Mouse (Mus musculus) midbrain, embryonic 13.5 days (tissue): ENCODE measurements around the gene Pnmt. TPM values are rescaled to one million over a fixed set of nuclear protein-coding genes. Genes with fewer than 3 reads are reported as not detected.

Source experiments
- ATAC-seq: fragments of 200-750 bp; cut with Nextera tagmentation; 2 replicates; pipeline ENCODE4 v1.8.0; 2017; ENCODE audit warnings: mild to moderate bottlenecking, moderate TSS enrichment, moderate library complexity
- H3K27ac ChIP-seq: fragments of 300-500 bp; sonication (generic); 2 replicates; pipeline ENCODE4 v1.5.1; 2015; ENCODE audit warnings: inconsistent platforms, mild to moderate bottlenecking, moderate library complexity
- H3K27me3 ChIP-seq: fragments of 300-500 bp; sonication (generic); 2 replicates; pipeline ENCODE4 v1.6.1; 2015; ENCODE audit warnings: mild to moderate bottlenecking, inconsistent platforms
- H3K36me3 ChIP-seq: fragments of 300-500 bp; sonication (generic); 2 replicates; pipeline ENCODE4 v1.6.1; 2015; ENCODE audit warnings: mild to moderate bottlenecking, inconsistent platforms
- H3K4me1 ChIP-seq: fragments of 300-500 bp; sonication (generic); replicated peaks from 2 replicates; pipeline ENCODE4 v1.6.1; 2015; ENCODE audit warnings: inconsistent platforms
- H3K4me2 ChIP-seq: fragments of 300-500 bp; sonication (generic); replicated peaks from 2 replicates; pipeline ENCODE4 v1.6.1; 2015; ENCODE audit warnings: moderate library complexity, mild to moderate bottlenecking, inconsistent platforms
- H3K4me3 ChIP-seq: fragments of 300-500 bp; sonication (generic); replicated peaks from 2 replicates; pipeline ENCODE4 v1.5.1; 2015; ENCODE audit warnings: mild to moderate bottlenecking, inconsistent platforms
- H3K9ac ChIP-seq: fragments of 300-500 bp; sonication (generic); replicated peaks from 2 replicates; pipeline ENCODE4 v1.6.1; 2015; ENCODE audit warnings: mild to moderate bottlenecking, inconsistent platforms
- H3K9me3 ChIP-seq: fragments of 300-500 bp; sonication (generic); 2 replicates; pipeline ENCODE4 v1.6.1; 2016; ENCODE audit warnings: mild to moderate bottlenecking, inconsistent platforms
- WGBS: fragments of 180-500 bp; shearing (Covaris S2); methylation state at CpG from one replicate; pipeline ENCODE4 v1.1.7; 2015; 5-methylcytosine and 5-hydroxymethylcytosine counted together
- polyA plus RNA-seq: library from polyadenylated mRNA; unstranded; fragments of >200 nt; fragmentation: Nextera tagmentation; extraction: Ambion mirVana; gene quantifications from 2 replicates; pipeline ENCODE4 v1.2.1, GENCODE M21; 2015

Pnmt gene
- polyA plus RNA-seq: 0.23 TPM in 1 of 2 replicates, not detected in the other

DNA sequence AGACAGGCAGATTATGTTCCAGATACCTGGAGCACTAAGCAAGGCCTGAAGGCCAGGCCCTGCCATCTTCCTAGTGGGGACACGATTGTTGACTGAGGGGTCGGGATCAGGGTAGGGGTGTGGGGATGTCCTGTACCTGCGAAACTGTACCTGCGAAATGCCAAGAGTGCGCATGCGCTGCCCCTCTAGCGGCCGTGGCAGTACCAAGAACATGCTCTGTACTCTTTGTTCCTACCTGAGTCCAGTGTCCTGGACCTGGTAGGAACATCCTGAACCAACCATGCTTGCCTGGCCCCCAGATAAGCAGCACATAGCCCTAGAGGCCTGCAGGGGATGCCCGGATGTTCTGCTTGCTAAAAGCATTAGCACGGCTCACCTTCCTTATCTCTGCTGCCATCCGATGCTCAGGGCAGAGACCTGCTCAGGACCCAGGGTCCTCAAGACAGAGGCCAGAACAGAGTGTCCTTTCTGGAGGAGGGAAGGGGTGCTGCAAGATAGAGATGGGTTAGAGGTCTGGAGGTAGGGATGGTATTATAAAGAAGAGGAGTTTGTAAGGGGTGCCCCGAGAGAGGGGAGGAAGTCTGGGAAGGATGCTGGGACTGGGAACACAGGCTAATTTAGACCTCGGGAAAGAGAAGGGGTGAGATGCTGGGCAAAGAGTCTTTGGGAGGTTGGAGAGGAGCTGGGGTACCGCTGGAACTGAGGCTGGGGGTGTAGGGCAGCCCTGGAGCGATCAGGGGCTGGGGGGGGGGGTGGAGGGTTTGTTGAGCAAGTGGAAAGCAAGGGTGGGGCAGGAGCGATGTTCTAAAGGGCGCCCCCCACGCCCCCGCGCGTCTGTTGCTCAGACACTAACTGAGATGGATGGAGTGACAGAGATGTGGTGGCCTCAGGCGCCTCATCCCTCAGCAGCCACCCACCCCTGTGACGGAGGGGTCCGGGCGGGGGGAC is at the start of gene Pnmt:
Gene Pnmt (plus strand): TSS at position 813 of the 948 bp plus-strand sequence.
- Histone ChIP-seq H3K9me3 (no peaks in the 10 kb centered on the region), H3K9ac (0 out of 2 replicates have a peak within 1 kb of the TSS, but pooled peaks have one; percentile 19), H3K27me3 (peaks cover 66% of the 10 kb centered on the region), H3K4me1 (peaks cover 9% of the 10 kb centered on the region; the same call in 1 of the 2 replicates), H3K4me2 (peak within 1 kb of the TSS; percentile 19; the same call in 1 of the 2 replicates), H3K27ac (no peak within 1 kb of the TSS), H3K4me3 (no peak within 1 kb of the TSS), H3K36me3 (peaks cover 5% of the 10 kb centered on the region)
- no peak for ATAC-seq
- WGBS: 53% methylated on average over 25 of the region's 25 CpGs

DNA sequence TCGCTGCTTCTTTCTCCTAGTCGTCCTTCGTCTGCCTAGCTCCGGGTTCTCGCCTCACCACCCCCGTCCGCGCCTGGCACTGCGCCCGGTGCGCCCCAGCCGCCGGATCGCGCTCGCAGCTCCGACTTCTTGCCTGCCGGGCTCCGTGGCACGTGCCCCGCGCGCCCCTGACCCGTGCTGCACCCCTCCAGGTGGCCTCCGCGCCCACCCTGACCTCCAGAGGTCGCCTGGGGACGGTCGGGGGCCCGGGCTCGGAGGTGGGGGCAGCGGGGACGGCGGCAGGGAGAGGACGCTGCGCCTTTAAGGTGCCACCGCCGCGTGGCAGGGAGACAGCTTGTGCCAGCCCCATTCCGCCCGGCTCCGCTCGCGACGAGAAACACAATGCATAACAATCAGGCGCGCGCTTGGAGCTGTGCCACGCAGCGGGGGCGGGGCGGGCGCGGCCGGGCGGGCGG is 47.7 kb upstream of the Pnmt start:
- 2% methylated on average over 30 of the region's 57 CpGs for WGBS
- peak overlapping the region; percentile 66 for H3K9ac ChIP-seq
- H3K9me3 ChIP-seq: no peaks in the 10 kb centered on the region
- ATAC-seq: no peak
- no peaks in the 10 kb centered on the region for H3K36me3 ChIP-seq
- peaks cover 90% of the 10 kb centered on the region for H3K27me3 ChIP-seq
- peak overlapping the region; percentile 50 for H3K4me3 ChIP-seq
- H3K4me2 ChIP-seq: peak overlapping the region; percentile 85
- peaks cover 45% of the 10 kb centered on the region for H3K4me1 ChIP-seq
- peak overlapping the region; percentile 79 for H3K27ac ChIP-seq

DNA sequence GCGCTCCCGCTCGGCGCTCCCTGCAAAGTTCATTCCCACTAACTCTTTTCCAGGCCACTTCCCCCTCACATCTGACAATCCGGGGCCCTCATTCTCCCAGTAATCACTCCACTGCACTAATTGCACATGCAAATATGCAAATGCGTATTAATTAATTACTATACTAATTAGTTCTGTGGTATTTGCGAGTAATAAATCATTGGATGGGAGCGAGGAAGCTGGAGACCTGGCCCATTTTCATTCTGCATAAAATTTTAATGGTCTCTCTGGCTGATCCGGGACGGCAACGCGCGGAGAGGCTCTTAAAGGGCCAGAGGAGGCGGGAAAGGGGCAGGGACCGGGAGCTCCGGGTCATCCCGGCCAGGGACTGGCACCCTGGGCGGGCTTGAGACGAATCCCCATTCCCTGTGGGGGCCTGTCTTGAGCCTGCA is 47.2 kb upstream of the Pnmt start:
- peaks cover 40% of the 10 kb centered on the region for H3K4me1 ChIP-seq
- peak overlapping the region; percentile 79 for H3K27ac ChIP-seq
- 2% methylated on average over 19 of the region's 19 CpGs for WGBS
- peak overlapping the region; percentile 50 for H3K4me3 ChIP-seq
- ATAC-seq: no peak
- peaks cover 90% of the 10 kb centered on the region for H3K27me3 ChIP-seq
- H3K9ac ChIP-seq: peak overlapping the region; percentile 66
- no peaks in the 10 kb centered on the region for H3K36me3 ChIP-seq
- peak overlapping the region; percentile 85 for H3K4me2 ChIP-seq
- H3K9me3 ChIP-seq: no peaks in the 10 kb centered on the region

DNA sequence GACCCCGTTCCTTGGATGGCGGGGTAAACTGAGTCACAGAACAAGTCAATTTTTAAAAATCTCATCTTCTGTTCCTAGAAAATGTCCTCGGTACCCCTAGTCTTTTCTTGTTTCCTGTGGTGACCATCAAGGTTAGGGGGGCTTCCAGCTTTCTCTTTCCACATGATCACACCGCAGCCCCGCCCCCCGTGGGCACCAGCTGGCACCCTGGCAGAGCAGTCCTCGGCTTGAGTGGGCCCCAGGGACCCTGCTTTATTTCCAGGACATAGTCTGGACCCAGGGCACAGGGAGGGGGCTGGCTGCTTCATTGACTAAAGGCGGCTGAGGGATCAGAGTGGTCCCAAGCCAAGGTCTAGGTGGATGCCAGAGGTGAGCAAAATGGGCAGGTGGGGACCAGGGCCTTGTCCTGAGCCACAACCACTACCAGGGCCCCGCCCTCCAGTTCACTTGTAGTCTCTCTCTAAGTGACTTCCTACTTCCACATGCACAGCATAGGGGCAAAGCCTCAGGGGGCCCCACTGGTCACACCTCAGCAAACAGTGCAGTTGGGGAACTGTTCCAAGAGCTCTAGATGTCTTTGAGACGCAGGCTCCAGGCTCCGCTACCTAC is 46.5 kb upstream of the Pnmt start:
- Histone ChIP-seq H3K9ac (peak overlapping the region; percentile 66; the same call in 1 of the 2 replicates), H3K4me1 (peaks cover 33% of the 10 kb centered on the region), H3K36me3 (no peaks in the 10 kb centered on the region), H3K27ac (peak overlapping the region; percentile 79), H3K4me3 (peak overlapping the region; percentile 50), H3K27me3 (peaks cover 87% of the 10 kb centered on the region), H3K4me2 (peak overlapping the region; percentile 85), H3K9me3 (no peaks in the 10 kb centered on the region)
- ATAC-seq: no peak
- WGBS: 5% methylated on average over 11 of the region's 11 CpGs

DNA sequence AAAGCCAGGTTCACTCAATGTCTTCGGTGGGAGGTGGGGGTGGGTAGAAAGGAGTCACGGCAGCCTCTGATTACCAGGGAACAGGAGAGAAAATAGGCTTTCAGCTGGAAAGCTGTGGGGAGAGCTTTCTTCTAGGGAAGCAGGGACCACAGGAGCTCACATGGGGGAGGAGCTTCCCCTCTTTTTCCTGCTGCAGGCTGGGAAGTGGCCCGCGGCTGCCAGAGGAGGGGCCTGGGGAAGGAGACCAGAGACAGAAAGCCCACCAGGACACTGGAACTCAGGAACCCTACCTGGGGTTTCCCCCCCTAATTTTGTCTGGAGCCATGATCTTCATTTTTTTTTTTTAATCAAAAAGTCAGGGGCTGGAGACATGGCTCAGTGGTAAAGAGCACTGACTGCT is 45.7 kb upstream of the Pnmt start:
- Histone ChIP-seq H3K4me3 (no peak overlapping the region), H3K27me3 (peaks cover 86% of the 10 kb centered on the region), H3K4me1 (peaks cover 27% of the 10 kb centered on the region), H3K4me2 (no peak overlapping the region), H3K9ac (no peak overlapping the region), H3K36me3 (no peaks in the 10 kb centered on the region), H3K9me3 (no peaks in the 10 kb centered on the region), H3K27ac (no peak overlapping the region)
- no peak for ATAC-seq
- 11% methylated on average over 4 of the region's 4 CpGs for WGBS

DNA sequence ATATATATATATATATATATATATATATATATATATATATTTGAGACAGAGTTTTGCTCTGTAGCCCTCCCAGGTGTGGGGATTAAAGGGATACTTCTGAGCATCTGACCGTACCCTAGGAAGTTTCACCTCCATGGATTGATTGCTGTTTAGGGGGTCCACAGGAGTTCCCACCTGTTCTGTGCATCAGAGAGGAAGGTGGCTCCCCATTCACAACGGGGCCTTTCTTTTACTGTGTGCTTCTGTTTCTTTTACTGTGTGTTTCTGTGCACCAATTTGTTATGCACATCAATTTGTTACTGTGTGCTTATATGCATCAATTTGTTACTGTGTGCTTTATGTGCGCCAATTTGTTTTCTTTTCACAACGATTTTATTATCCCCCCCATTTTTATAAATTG is 45.1 kb upstream of the Pnmt start:
- no peak for ATAC-seq
- peaks cover 85% of the 10 kb centered on the region for H3K27me3 ChIP-seq
- 68% methylated on average over 4 of the region's 4 CpGs for WGBS

DNA sequence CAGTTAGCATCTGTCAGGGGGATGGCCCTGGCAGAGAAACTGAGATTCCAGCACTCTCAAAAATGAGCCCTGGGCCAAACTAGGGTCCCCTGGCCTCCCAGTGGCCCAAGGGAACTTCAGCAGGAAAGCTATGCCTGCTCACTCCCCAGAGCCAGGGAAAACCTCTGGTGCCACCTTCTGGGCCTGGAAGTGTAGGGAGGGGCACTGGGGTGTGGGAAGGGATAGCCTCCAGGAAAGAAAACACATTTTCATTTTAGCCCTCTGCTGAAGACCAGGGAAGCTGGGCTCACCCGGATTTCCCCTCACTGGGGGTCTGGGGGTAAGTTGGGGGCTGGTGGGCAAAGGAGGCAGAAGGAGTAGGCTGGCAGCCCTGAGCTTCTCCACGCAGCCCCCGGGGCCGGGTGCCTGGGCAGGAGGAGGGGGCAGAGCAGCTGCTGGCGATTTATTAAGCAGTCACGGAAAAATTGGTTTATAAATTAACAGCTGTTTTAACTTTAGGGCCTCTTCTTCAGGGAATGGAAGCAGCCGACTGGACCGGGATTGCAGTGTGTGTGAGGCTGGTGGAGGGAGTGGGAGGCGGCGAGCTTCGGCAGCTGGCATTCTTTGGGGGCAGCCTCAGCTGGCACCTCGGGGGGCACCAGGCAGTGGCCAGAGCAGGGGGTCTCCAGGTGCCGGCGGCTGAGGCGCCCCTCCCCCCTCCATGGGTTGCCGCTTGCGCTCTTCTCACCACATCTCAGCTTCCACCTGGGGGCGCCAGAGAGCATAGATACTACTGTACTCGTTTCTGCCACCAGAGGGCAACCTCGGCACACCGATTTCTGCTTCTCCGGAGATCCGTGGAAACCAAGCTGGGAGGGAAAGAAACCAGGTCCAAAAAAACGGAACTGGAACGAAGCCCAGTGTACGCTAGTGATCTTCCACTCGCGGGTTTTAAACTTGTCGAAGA is 44.0 kb upstream of the Pnmt start:
- WGBS: 1% methylated on average over 29 of the region's 29 CpGs
- no peaks in the 10 kb centered on the region for H3K36me3 ChIP-seq
- H3K27ac ChIP-seq: 0 out of 2 replicates have a peak overlapping the region, but pooled peaks have one; percentile 9
- peaks cover 85% of the 10 kb centered on the region for H3K27me3 ChIP-seq
- peak overlapping the region; percentile 24 for H3K4me3 ChIP-seq
- peak overlapping the region; percentile 48 for H3K4me2 ChIP-seq
- peak; percentile 63 for ATAC-seq
- H3K9me3 ChIP-seq: no peaks in the 10 kb centered on the region
- H3K9ac ChIP-seq: 0 out of 2 replicates have a peak overlapping the region, but pooled peaks have one; percentile 28
- peaks cover 31% of the 10 kb centered on the region for H3K4me1 ChIP-seq

More for the DNA sequence above, 45.1 kb upstream of the Pnmt start:
- Histone ChIP-seq H3K4me1 (peaks cover 27% of the 10 kb centered on the region), H3K4me2 (no peak overlapping the region), H3K4me3 (no peak overlapping the region), H3K36me3 (no peaks in the 10 kb centered on the region), H3K9me3 (no peaks in the 10 kb centered on the region), H3K9ac (no peak overlapping the region), H3K27ac (no peak overlapping the region)

DNA sequence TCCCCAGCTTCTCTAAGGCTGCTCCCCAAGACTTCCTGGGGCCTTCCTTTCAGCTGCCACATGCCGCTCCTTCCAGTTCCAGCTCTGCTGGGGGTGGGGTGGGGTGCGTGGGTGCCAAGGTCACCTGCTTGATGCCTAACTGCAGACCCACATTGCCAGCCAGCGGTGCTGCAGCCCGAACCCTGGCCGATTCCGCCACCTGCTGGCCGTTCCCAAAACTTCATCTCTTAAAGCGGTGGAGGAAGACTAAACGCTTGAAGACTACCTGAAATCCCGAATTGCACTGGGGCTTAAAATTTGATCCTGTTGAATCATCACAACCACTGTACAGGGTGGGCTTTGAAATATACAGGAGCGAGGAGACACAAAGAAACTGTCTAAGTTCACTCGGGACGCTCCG is 41.0 kb upstream of the Pnmt start:
- peaks cover 32% of the 10 kb centered on the region for H3K4me1 ChIP-seq
- no peak for ATAC-seq
- no peak overlapping the region for H3K9ac ChIP-seq
- WGBS: 0% methylated on average over 14 of the region's 14 CpGs
- H3K27ac ChIP-seq: no peak overlapping the region
- 0 out of 2 replicates have a peak overlapping the region, but pooled peaks have one; percentile 10 for H3K4me3 ChIP-seq
- H3K36me3 ChIP-seq: no peaks in the 10 kb centered on the region
- H3K4me2 ChIP-seq: peak overlapping the region; percentile 40
- H3K27me3 ChIP-seq: peaks cover 85% of the 10 kb centered on the region
- no peaks in the 10 kb centered on the region for H3K9me3 ChIP-seq

DNA sequence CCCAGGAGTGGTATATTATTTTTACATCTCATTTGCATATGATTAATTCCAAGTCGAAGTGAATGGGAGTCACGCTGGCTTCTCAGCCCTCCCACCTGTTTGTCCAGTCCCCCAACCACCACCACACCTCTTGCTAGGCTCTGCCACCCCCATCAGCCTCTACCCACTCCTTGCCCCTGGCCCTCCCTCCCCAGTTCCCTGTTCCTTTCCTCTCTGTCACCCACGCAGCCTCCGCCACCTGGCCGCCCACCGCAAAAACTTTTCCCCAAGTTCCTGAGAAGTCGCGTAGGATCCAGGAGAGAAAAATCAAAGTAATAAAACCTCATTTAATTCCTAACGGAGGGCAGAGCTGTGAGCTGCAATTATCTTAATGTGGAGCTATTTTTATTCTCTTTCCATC is 40.1 kb upstream of the Pnmt start:
- H3K9ac ChIP-seq: no peak overlapping the region
- H3K27me3 ChIP-seq: peaks cover 87% of the 10 kb centered on the region
- WGBS: 6% methylated on average over 9 of the region's 9 CpGs

DNA sequence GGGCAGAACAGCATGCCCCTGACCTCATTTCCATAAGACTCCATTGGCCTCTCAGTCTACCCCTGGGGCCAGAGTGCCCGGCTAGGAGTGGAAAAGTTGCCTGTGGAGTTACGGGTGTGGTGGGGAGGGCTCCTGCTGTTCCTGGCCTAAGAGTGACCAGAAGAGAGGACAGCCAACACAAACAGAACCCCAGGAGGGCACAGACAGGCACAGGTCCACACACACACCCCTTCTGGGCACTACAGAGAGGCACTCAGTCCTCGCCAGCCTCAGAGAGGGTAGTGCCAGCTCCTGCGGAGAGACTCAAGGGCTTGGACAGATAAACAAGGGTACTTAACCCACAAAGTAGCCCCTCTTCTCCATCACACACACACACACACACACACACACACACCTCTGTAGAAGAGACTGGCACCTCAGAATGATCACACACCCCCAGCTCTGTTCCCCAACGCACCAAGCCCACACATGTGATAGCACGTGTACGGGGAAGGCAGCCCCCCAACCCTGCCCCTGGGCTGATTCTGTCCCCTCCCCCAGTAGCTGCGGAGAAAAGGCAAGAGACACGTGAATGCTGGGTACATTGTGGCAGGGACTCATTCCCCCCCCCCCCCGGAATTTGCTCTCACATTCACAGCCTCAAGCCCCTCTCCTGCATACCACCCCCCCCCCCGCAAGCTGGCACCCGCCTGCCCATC is 38.7 kb upstream of the Pnmt start:
- ATAC-seq: no peak
- H3K9ac ChIP-seq: peak overlapping the region; percentile 66; the same call in 1 of the 2 replicates
- no peaks in the 10 kb centered on the region for H3K9me3 ChIP-seq
- H3K4me1 ChIP-seq: peaks cover 23% of the 10 kb centered on the region
- H3K4me3 ChIP-seq: peak overlapping the region; percentile 54
- peak overlapping the region; percentile 97 for H3K4me2 ChIP-seq
- H3K36me3 ChIP-seq: no peaks in the 10 kb centered on the region
- H3K27ac ChIP-seq: no peak overlapping the region
- WGBS: 3% methylated on average over 11 of the region's 12 CpGs
- H3K27me3 ChIP-seq: peaks cover 87% of the 10 kb centered on the region

More for the DNA sequence above, 40.1 kb upstream of the Pnmt start:
- H3K9me3 ChIP-seq: no peaks in the 10 kb centered on the region
- H3K36me3 ChIP-seq: no peaks in the 10 kb centered on the region
- H3K4me3 ChIP-seq: no peak overlapping the region
- no peak for ATAC-seq
- H3K27ac ChIP-seq: no peak overlapping the region
- H3K4me1 ChIP-seq: peaks cover 32% of the 10 kb centered on the region
- no peak overlapping the region for H3K4me2 ChIP-seq
